Mouse (Mus musculus) brain, embryonic 18.5 days (tissue): ENCODE data around the gene Mael.

Source experiments
- DNase-seq: peaks from one replicate; pipeline ENCODE4 v3.0.0-alpha.2; 2012; ENCODE audit warnings: low read depth, low spot score

Gene Mael

DNA sequence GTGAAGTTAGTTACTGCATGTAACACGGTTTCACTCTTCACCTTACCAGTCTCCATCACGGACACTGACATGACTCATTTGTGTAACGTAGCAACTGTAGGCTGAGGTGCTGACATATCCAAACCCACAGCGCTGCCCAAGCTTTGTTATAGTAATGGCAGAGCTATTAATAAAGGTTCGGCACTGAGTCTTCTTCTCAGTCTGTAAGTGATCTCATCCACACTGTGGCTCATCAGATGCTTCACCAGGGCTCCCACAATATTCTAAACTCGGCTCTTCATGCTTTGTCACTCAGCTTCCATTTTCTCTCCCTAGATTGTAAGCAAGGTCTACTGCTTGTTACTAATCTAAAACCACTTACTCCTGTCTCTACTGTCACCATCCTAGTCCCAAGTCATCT lies 29.2 kb downstream of the Mael start:
- no peak for DNase-seq

GRCm38 (mm10) chr1:166205159-166205558 lies 33.4 kb downstream of the Mael start:
- DNase-seq: no peak

DNA sequence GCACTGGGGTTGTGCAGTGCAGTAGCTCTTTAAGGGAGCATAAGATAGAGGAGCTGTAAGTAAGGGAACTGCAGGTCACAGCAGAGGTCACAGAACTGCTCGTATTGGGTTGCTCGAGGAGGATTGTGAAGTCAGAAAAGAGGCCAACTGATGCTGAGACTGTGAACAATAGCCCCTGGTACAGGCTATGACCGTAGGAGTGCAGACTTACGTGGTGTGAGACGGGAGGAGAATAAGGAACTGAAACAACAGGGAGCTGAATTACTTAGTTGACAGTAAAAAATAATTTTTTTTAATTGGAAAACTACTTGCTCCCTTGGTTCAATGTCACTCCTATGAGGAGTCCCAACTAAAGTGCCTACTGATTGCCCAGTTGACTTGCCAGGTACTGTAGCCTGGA lies 34.4 kb downstream of the Mael start:
- no peak for DNase-seq

DNA sequence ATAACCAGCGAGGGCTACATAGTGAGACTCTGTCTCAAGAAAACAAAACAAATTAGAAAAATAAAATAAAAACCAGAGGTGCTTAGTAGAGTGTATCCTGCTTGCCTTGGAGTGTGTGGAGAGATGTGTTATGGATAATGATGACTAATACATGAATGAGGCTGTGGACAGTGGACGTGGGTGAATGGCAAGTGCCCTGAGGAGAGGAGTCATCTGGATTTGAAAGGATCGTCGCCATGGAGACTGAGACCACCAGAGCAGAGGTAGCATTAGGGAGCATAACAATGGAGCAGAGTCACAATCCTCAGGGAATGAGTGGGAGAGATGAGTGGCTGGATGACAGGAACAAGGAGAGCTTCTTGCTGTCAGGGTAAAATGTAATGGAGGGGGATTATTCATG lies 48.7 kb downstream of the Mael start:
- no peak for DNase-seq

GRCm38 (mm10) chr1:166185357-166185756 lies 53.2 kb downstream of the Mael start:
- DNase-seq: no peak

- no peak for DNase-seq
Observed at GRCm38 (mm10) chr1:166184391-166185229, 53.9 kb downstream of the Mael start.

DNA sequence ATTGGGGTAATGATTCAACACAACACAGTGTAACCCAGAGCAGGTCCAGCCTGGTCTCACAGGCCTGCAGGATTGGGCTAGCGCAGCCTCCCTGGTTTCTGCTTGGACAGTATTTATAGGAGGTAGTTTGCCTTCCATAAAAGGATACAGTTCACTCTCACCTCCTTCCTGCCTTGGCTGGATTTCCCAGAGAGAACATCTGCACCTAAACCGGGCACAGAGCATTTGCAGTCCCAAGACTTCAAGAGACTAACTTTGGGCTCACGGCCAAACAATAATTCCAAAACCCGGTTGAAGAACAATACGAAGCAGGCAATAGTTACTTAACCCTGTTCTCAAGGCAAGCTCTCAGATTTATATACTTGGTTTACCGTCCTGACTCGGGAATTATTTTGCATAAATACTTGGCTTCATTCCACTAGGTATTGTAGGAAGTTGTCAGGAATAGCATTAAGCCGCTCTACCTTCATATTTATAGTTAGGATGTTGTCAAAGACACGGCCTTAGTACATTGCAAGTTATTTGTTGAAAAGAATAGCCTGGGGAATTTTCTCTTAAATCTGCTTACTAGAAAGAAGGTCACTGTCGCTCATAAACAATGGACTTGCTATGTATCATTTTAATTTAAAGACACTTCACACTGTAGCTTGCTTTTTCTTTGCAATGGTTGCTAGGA lies 55.5 kb downstream of the Mael start:
- DNase-seq: no peak

GRCm38 (mm10) chr1:166181510-166181909 lies 57.0 kb downstream of the Mael start:
- no peak for DNase-seq

DNA sequence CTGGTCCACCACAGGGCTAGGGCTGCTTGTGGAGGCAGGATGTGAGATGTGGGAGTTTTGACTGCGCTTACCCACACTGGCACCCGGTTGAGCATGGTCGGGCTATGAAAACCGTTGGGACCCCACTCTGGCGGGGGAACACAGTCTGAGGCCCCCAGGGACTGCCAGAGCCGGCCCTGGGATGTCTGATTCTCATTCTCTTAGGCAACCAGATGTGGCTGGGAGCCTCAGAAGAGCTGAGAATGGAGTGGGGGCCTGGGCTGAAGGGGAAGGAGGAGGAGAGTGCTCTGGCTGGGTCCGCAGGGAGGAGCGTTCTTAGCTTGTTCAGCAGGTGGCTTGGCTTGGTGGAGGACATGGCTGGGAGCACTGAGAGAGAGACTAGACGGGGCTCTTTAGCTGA lies 64.9 kb downstream of the Mael start:
- no peak for DNase-seq

DNA sequence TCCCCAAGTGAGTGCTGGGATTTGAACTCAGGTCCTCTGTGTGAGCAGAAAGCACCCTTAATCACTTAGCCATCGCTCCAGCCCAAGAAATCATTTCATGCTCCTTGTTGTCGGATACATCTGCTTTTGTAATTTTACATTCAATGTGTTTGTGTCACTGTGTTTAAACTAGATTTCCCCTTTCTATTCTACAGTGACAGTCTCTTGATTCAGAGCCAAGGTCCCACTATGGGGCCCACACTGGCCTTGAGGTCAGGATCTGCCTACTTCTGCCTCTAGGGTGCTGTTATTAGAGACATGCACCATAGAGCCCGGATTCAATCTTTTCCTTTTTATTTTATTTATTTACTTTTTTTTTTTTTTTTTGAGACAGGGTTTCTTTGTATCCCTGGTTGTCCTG lies 65.6 kb downstream of the Mael start:
- no peak for DNase-seq

- no peak for DNase-seq
Observed at GRCm38 (mm10) chr1:166170852-166171251, 67.7 kb downstream of the Mael start.

- DNase-seq: no peak
Observed at GRCm38 (mm10) chr1:166169713-166170112, 68.8 kb downstream of the Mael start.

DNA sequence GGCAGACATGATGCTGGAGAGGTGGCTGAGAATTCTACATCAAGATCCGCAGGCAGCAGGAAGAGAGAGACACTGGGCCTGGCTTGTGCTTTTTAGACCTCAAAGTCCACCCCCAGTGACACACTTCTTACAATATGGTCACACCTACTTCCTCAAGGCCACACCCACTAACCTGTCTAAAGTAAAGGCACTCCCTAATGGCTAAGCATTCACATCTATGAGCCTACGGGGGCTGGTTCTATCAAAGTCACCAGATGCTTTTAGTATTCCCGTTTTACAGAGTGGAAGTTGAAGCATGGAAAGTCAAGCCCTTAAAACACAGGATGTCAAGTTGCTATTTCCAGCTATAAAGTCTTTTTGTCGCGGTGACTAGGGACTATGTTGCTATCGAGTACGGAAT lies 70.5 kb downstream of the Mael start:
- no peak for DNase-seq

- no peak for DNase-seq
Observed at GRCm38 (mm10) chr1:166167405-166167804, 71.1 kb downstream of the Mael start.

DNA sequence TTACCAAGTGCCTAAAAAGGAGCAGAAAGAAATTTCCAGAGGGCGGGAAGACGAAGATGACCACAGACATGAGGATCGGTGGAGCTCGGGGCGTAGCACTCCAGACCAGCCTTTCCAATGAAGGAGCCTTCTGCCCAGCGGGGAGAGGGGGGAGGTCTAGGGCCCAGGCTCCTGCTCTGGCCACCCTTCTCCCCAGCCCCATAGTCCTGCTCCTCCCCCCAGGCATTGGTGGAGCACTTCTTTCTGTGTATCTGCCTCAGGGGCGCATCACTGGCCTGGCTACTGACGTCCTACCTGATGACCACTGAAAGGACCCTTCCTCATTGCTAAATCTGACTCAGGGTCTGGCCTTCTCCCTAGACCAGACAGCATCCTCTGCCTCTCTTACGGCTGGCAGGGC lies 73.4 kb downstream of the Mael start:
- DNase-seq: no peak

- no peak for DNase-seq
Observed at GRCm38 (mm10) chr1:166164580-166164979, 74.0 kb downstream of the Mael start.

DNA sequence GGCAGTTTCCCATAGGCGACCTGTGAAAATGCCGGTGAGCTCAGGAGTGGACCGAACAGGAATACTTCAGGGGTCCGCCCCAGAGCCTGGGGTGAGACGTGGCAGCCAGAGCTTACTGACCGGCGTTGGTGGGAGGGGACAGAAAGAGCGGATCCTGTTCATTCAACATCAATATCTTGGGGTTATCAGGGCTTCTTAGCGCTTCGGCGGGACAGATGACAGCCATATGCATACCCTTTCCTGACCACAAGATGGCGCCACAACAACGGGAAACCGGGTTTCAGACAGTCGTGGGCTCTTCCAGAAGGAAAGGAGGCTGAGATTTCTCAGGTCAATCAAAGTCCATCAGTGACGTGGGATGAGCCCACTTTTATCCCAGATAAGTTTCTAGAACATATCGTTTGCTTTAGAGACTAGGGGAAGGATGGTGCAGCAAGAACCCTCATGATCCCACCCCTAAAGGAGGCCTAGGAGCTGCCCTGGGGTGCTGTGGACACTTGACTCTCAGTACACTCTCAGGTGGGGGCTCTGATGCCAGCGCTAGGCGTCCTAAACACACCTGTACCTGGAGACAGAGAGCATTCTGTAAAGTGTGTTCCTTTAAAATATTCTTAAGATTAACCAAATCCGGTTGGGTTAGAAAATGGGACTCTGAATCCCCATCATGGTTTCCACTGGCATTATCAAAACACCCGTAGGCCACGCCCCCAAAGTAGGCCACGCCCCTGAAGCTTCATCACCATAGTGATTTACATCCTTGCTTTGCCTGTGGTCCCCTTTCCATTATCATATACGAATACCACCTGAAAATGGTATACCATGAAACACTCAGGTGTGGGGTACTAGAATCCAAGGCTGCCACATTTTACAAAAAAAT lies 77.7 kb downstream of the Mael start:
- peak; percentile 39 for DNase-seq

GRCm38 (mm10) chr1:166160111-166160510 lies 78.4 kb downstream of the Mael start:
- no peak for DNase-seq

DNA sequence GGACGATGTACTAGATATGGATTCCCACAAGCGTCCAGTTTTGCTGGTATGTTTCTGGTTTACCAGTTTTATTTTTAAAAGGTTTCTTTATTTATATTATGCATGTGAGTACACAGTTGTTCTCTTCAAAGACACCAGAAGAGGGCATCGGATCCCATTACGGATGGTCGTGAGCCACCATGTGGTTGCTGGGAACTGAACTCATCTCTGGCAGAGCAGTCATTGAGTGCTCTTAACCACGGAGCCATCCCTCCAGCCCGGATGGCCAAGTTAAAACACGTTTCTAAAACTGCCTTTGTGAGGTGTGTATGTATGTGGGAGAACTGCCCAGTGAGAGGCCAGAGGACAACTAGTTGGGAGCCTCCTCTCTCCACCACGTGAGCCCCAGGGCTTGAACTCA lies 79.9 kb downstream of the Mael start:
- DNase-seq: no peak

DNA sequence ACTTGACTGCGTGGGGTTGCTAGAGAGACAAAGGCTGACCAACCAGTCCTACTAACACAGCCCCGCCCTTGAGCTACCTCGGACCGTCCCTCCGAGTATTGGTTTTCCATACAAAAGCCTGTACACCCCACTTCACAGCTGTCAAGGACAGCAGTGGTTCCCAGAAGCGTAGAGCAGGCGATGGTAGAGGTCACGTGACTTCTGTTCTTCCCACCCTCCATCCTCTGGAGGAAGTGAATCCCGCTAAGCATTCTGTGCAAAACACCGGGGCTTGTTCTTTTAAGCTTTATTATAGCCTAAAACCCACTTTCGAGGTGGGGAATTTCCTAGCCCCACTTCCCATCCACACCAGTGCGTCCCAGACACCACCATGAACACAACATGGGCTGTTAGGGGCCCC lies 80.8 kb downstream of the Mael start:
- DNase-seq: no peak

DNA sequence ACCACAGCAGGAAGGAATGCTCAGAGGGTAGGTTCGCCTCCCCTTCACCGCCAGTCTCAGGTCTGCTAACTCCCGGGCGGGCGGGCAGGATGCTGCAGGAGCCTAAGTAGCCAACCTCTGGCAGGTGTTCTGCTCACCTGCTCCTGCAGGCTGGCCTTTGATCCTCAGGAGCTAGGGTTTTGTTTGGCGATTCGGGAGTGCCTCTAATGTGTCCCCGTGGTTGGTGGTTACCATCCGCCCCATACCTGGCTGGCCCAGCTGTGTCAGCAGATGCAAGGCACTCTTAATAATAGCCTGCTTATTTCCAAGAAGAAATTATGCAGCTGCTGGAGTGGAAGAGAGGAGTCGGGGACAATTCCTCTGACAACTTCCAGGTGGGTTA lies 83.4 kb downstream of the Mael start:
- no peak for DNase-seq
